Mouse (Mus musculus) neural tube, embryonic 14.5 days (tissue): ENCODE measurements around the gene Zfp655. TPM values are rescaled to one million over a fixed set of nuclear protein-coding genes. Genes with fewer than 3 reads are reported as not detected.

Source experiments
- ATAC-seq: fragments of 200-750 bp; cut with Nextera tagmentation; 2 replicates; pipeline ENCODE4 v1.8.0; 2017; ENCODE audit warnings: low read depth, mild to moderate bottlenecking, moderate TSS enrichment, moderate library complexity
- H3K27ac ChIP-seq: fragments of 300-500 bp; sonication (generic); 2 replicates; pipeline ENCODE4 v1.5.1; 2014; ENCODE audit warnings: low read depth, mild to moderate bottlenecking, control low read depth, low read length, moderate library complexity, mixed read lengths
- H3K27me3 ChIP-seq: fragments of 300-500 bp; sonication (generic); 2 replicates; pipeline ENCODE4 v1.6.1; 2014; ENCODE audit warnings: low read length; ENCODE audit not compliant: control insufficient read depth, insufficient read depth
- H3K36me3 ChIP-seq: fragments of 300-500 bp; sonication (generic); 2 replicates; pipeline ENCODE4 v1.6.1; 2014; ENCODE audit warnings: low read length, mixed read lengths; ENCODE audit not compliant: control insufficient read depth, insufficient read depth
- H3K4me1 ChIP-seq: fragments of 300-500 bp; sonication (generic); 2 replicates; pipeline ENCODE4 v1.6.1; 2014; ENCODE audit warnings: low read length; ENCODE audit not compliant: control insufficient read depth, insufficient read depth
- H3K4me2 ChIP-seq: fragments of 300-500 bp; sonication (generic); 2 replicates; pipeline ENCODE4 v1.6.1; 2014; ENCODE audit warnings: mild to moderate bottlenecking, low read depth, low read length, control low read depth
- H3K4me3 ChIP-seq: fragments of 300-500 bp; sonication (generic); 2 replicates; pipeline ENCODE4 v1.5.1; 2014; ENCODE audit warnings: low read depth, low read length, control low read depth, mixed read lengths
- H3K9ac ChIP-seq: fragments of 300-500 bp; sonication (generic); replicated peaks from 2 replicates; pipeline ENCODE4 v1.6.1; 2014; ENCODE audit warnings: low read depth, mild to moderate bottlenecking, control low read depth, low read length, mixed read lengths
- H3K9me3 ChIP-seq: fragments of 300-500 bp; sonication (generic); 2 replicates; pipeline ENCODE4 v1.6.1; 2016; ENCODE audit warnings: low read length; ENCODE audit not compliant: control insufficient read depth
- WGBS: fragments of 180-500 bp; shearing (Covaris S2); extraction: QIAGEN DNeasy Blood & Tissue Kit; methylation state at CpG from one replicate; pipeline ENCODE4 v1.1.7; 2014; 5-methylcytosine and 5-hydroxymethylcytosine counted together
- polyA plus RNA-seq: library from polyadenylated mRNA; unstranded; fragments of >200 nt; fragmentation: Nextera tagmentation; extraction: Ambion mirVana; gene quantifications from 2 replicates; pipeline ENCODE4 v1.2.1, GENCODE M21; 2014

Gene Zfp655
- polyA plus RNA-seq, 1 experiment from 2014 or later, result 44.3 TPM

DNA sequence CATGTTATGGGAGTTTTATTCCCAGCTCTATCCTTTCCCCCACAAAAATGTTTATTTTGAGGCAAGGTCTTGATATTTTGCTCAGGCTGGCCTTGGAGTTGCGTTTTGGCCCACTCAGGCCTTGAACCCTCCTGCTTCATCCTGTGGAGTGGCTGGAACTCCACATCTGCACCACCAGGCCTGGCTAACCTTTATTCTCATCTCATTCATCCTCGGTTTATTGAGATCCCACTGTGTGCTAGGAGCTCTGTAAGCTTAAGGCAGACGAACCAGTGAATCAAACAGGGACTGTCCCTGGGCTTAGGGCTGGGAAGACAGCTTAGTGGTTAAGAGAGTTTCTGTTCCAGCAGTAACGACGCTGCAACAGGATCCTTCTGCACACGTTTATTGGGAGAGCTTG, 60.9 kb downstream of the Zfp655 start:
- Histone ChIP-seq H3K4me2 (no peak overlapping the region), H3K4me1 (no peaks in the 10 kb centered on the region), H3K9me3 (no peaks in the 10 kb centered on the region), H3K27ac (no peak overlapping the region), H3K27me3 (no peaks in the 10 kb centered on the region), H3K4me3 (no peak overlapping the region), H3K9ac (no peak overlapping the region), H3K36me3 (peaks cover 46% of the 10 kb centered on the region)
- WGBS, result 97% methylated on average over 6 of the region's 6 CpGs
- no peak for ATAC-seq

Other genes with a start within 250 kb of the Zfp655 start
- not detected in 2 replicates for gene Gm4871, start 199.0 kb upstream of the Zfp655 start, polyA plus RNA-seq
- gene 1700018F24Rik, start 188.7 kb upstream of the Zfp655 start, polyA plus RNA-seq, result not detected in 2 replicates
- gene Arpc1a, start 147.9 kb upstream of the Zfp655 start, polyA plus RNA-seq, result 243 and 254 TPM in 2 replicates
- gene Kpna7, start 147.7 kb upstream of the Zfp655 start, polyA plus RNA-seq, result not detected in 2 replicates
- 14.1 and 41.7 TPM in 2 replicates for gene Arpc1b, start 117.5 kb upstream of the Zfp655 start, polyA plus RNA-seq
- gene Pdap1, start 91.5 kb upstream of the Zfp655 start, polyA plus RNA-seq, result 98.1 and 109 TPM in 2 replicates
- 182 and 198 TPM in 2 replicates for gene Bud31, start 91.4 kb upstream of the Zfp655 start, polyA plus RNA-seq
- gene Ptcd1, start 64.6 kb upstream of the Zfp655 start, polyA plus RNA-seq, result 15.9 and 17.8 TPM in 2 replicates
- gene Cpsf4, start 64.5 kb upstream of the Zfp655 start, polyA plus RNA-seq, result 30.1 and 31.3 TPM in 2 replicates
- 539 and 628 TPM in 2 replicates for gene Atp5j2, start 39.7 kb upstream of the Zfp655 start, polyA plus RNA-seq
- gene Zkscan14, start 29.8 kb upstream of the Zfp655 start, polyA plus RNA-seq, result 15.2 and 17.0 TPM in 2 replicates
- gene Zkscan5, start 27.2 kb upstream of the Zfp655 start, polyA plus RNA-seq, result 13.5 and 15.4 TPM in 2 replicates
- 0.40 and 0.57 TPM in 2 replicates for gene Zscan25, start 48.8 kb downstream of the Zfp655 start, polyA plus RNA-seq
- not detected in 2 replicates for gene Cyp3a57, start 113.6 kb downstream of the Zfp655 start, polyA plus RNA-seq
- not detected in 2 replicates for gene Cyp3a16, start 238.0 kb downstream of the Zfp655 start, polyA plus RNA-seq